In genomic region chr6:109233426-109233825, GRCm38 (mm10) we compare ENCODE assay signal across 27 mouse cellular contexts.
DNase-seq lines count a peak whose midpoint lies in the region; ATAC-seq lines count a peak whose summit lies in the region.
"Had no signal": no experiment of that assay in that cellular context is flagged by ENCODE, and none has a peak within 500 bp of the region (broad histone marks: within the 10 kb centered on the region; RNA-seq: fewer than 3 reads in every experiment).

No protein-coding gene starts in this region.

- H3K9ac ChIP-seq in forebrain, embryonic 15.5 days (replicated peaks): no peak overlapping the region
- H3K9ac ChIP-seq in forebrain, embryonic 11.5 days (ENCODE audit: low read length): no peak overlapping the region
- H3K9ac ChIP-seq in hindbrain, embryonic 16.5 days (ENCODE audit: low read depth, low read length): no peak overlapping the region
- no peak overlapping the region for H3K9ac ChIP-seq in hindbrain, embryonic 12.5 days
- no peak overlapping the region for H3K9ac ChIP-seq in liver, embryonic 12.5 days
- H3K9ac ChIP-seq: heart, embryonic 13.5 days; limb, embryonic 12.5 days; neural tube, embryonic 15.5 days had no signal

- H3K36me3 ChIP-seq in forebrain, embryonic 15.5 days: no peaks in the 10 kb centered on the region
- H3K36me3 ChIP-seq in forebrain, embryonic 11.5 days (ENCODE audit: control insufficient read depth, insufficient read depth, low read length): no peaks in the 10 kb centered on the region
- no peaks in the 10 kb centered on the region for H3K36me3 ChIP-seq in hindbrain, embryonic 16.5 days (ENCODE audit: control insufficient read depth, insufficient read depth, low read length)
- H3K36me3 ChIP-seq in hindbrain, embryonic 12.5 days: no peaks in the 10 kb centered on the region
- no peaks in the 10 kb centered on the region for H3K36me3 ChIP-seq in liver, embryonic 12.5 days
- H3K36me3 ChIP-seq: embryonic facial prominence, embryonic 10.5 days; heart, embryonic 13.5 days; limb, embryonic 12.5 days; midbrain, embryonic 10.5 days; neural tube, embryonic 15.5 days had no signal

- 67% methylated on average over 3 of the region's 3 CpGs for WGBS in forebrain, embryonic 15.5 days
- WGBS in forebrain, embryonic 11.5 days: 82% methylated on average over 3 of the region's 3 CpGs
- WGBS in hindbrain, embryonic 16.5 days: 74% methylated on average over 3 of the region's 3 CpGs
- 82% methylated on average over 3 of the region's 3 CpGs for WGBS in hindbrain, embryonic 12.5 days
- 71% methylated on average over 3 of the region's 3 CpGs for WGBS in liver, embryonic 12.5 days (ENCODE audit: insufficient replicate concordance)

- H3K27ac ChIP-seq in forebrain, embryonic 15.5 days (replicated peaks): no peak overlapping the region
- H3K27ac ChIP-seq in forebrain, embryonic 11.5 days (ENCODE audit: low read depth, low read length): no peak overlapping the region
- no peak overlapping the region for H3K27ac ChIP-seq in hindbrain, embryonic 16.5 days (ENCODE audit: low read depth, low read length)
- H3K27ac ChIP-seq in hindbrain, embryonic 12.5 days: no peak overlapping the region
- no peak overlapping the region for H3K27ac ChIP-seq in liver, embryonic 12.5 days
- H3K27ac ChIP-seq: embryonic facial prominence, embryonic 10.5 days; heart, adult 2 months; heart, embryonic 13.5 days; limb, embryonic 12.5 days; midbrain, embryonic 10.5 days; neural tube, embryonic 15.5 days had no signal

- H3K4me2 ChIP-seq in forebrain, embryonic 15.5 days (replicated peaks): no peak overlapping the region
- H3K4me2 ChIP-seq in forebrain, embryonic 11.5 days (ENCODE audit: low read depth, low read length, severe bottlenecking): no peak overlapping the region
- no peak overlapping the region for H3K4me2 ChIP-seq in hindbrain, embryonic 16.5 days (ENCODE audit: low read length)
- no peak overlapping the region for H3K4me2 ChIP-seq in hindbrain, embryonic 12.5 days (replicated peaks)
- no peak overlapping the region for H3K4me2 ChIP-seq in liver, embryonic 12.5 days
- H3K4me2 ChIP-seq: heart, embryonic 13.5 days; limb, embryonic 12.5 days; liver, embryonic 11.5 days; neural tube, embryonic 15.5 days had no signal

- H3K4me1 ChIP-seq in forebrain, embryonic 15.5 days: 0 out of 2 replicates have a peak, but pooled peaks cover 5% of the 10 kb centered on the region
- no peaks in the 10 kb centered on the region for H3K4me1 ChIP-seq in forebrain, embryonic 11.5 days (replicated peaks; ENCODE audit: control insufficient read depth, insufficient read depth, low read length)
- peaks cover 2% of the 10 kb centered on the region; the same call in 1 of the 2 replicates for H3K4me1 ChIP-seq in hindbrain, embryonic 16.5 days (ENCODE audit: control insufficient read depth, insufficient read depth, low read depth, low read length)
- H3K4me1 ChIP-seq in hindbrain, embryonic 12.5 days: no peaks in the 10 kb centered on the region
- H3K4me1 ChIP-seq in liver, embryonic 12.5 days: no peaks in the 10 kb centered on the region
- H3K4me1 ChIP-seq: embryonic facial prominence, embryonic 10.5 days; heart, embryonic 13.5 days; limb, embryonic 12.5 days; midbrain, embryonic 10.5 days; neural tube, embryonic 15.5 days had no signal

- no peaks in the 10 kb centered on the region for H3K27me3 ChIP-seq in forebrain, embryonic 15.5 days
- H3K27me3 ChIP-seq in forebrain, embryonic 11.5 days (ENCODE audit: control insufficient read depth, insufficient read depth, low read length): no peaks in the 10 kb centered on the region
- H3K27me3 ChIP-seq in hindbrain, embryonic 16.5 days (replicated peaks; ENCODE audit: control insufficient read depth, insufficient read depth, low read length): no peaks in the 10 kb centered on the region
- no peaks in the 10 kb centered on the region for H3K27me3 ChIP-seq in hindbrain, embryonic 12.5 days
- H3K27me3 ChIP-seq in liver, embryonic 12.5 days (replicated peaks): no peaks in the 10 kb centered on the region
- H3K27me3 ChIP-seq: heart, embryonic 13.5 days; limb, embryonic 12.5 days; neural tube, embryonic 15.5 days had no signal

- no peaks in the 10 kb centered on the region for H3K9me3 ChIP-seq in forebrain, embryonic 15.5 days
- H3K9me3 ChIP-seq in forebrain, embryonic 11.5 days (ENCODE audit: control insufficient read depth, low read length): no peaks in the 10 kb centered on the region
- H3K9me3 ChIP-seq in hindbrain, embryonic 16.5 days (ENCODE audit: control insufficient read depth, low read length): no peaks in the 10 kb centered on the region
- no peaks in the 10 kb centered on the region for H3K9me3 ChIP-seq in hindbrain, embryonic 12.5 days (replicated peaks)
- no peaks in the 10 kb centered on the region for H3K9me3 ChIP-seq in liver, embryonic 12.5 days (replicated peaks)
- H3K9me3 ChIP-seq: embryonic facial prominence, embryonic 10.5 days; heart, embryonic 13.5 days; limb, embryonic 12.5 days; midbrain, embryonic 10.5 days; neural tube, embryonic 15.5 days had no signal

- no peak overlapping the region for H3K4me3 ChIP-seq in forebrain, embryonic 15.5 days
- no peak overlapping the region for H3K4me3 ChIP-seq in forebrain, embryonic 11.5 days (ENCODE audit: low read depth, low read length)
- no peak overlapping the region for H3K4me3 ChIP-seq in hindbrain, embryonic 16.5 days (ENCODE audit: low read length)
- H3K4me3 ChIP-seq in hindbrain, embryonic 12.5 days: no peak overlapping the region
- H3K4me3 ChIP-seq in liver, embryonic 12.5 days: no peak overlapping the region
- H3K4me3 ChIP-seq: embryonic facial prominence, embryonic 10.5 days; heart, adult 2 months; heart, embryonic 13.5 days; limb, embryonic 12.5 days; midbrain, embryonic 10.5 days; neural tube, embryonic 15.5 days had no signal

- no peak for DNase-seq in forebrain, embryonic 11.5 days (ENCODE audit: low spot score)
- DNase-seq in retina, embryonic 14.5 days (ENCODE audit: low spot score): peak; percentile 11
- DNase-seq in retina, postnatal 1 day: no peak
- DNase-seq: adrenal gland, postnatal 14 days; cerebellum, adult 11 months; cerebellum, adult 9-11 months; gastrocnemius, postnatal 36 days; heart, adult 2 months; heart, postnatal 14 days; kidney, adult 8-10 months; kidney, postnatal 10 days; lung, adult 18-20 months; lung, postnatal 10 days; right cerebral cortex, postnatal 14 days; spleen, adult 18-20 months had no signal

- 0 out of 2 replicates have a peak, but pooled peaks have one; percentile 66 for ATAC-seq in forebrain, embryonic 15.5 days (replicated peaks)
- no peak for ATAC-seq in forebrain, embryonic 11.5 days (replicated peaks; ENCODE audit: low FRiP score)
- peak; percentile 56; the same call in 1 of the 2 replicates for ATAC-seq in hindbrain, embryonic 16.5 days
- no peak for ATAC-seq in hindbrain, embryonic 12.5 days (ENCODE audit: low FRiP score)
- ATAC-seq in liver, embryonic 12.5 days: no peak
- ATAC-seq: CD4-positive, CD25-positive, alpha-beta regulatory T cell, adult 4 months; inflammation-experienced regulatory T-cells, adult 6 months had no signal

Comparison
In these comparisons a context has a peak if more than half of its experiments do, and no peak if none do; other contexts are left out.
1. ATAC-seq: peak in forebrain, embryonic 15.5 days (single experiment) and hindbrain, embryonic 16.5 days (single experiment); none in forebrain, embryonic 11.5 days (single experiment), hindbrain, embryonic 12.5 days (single experiment) and liver, embryonic 12.5 days (single experiment).